Mouse (Mus musculus) G1E (cell line): ENCODE measurements around the gene Nek6.

Experiments used
- CTCF ChIP-seq: IDR thresholded peaks from 2 replicates; pipeline ENCODE4 v1.5.1; 2012; ENCODE audit warnings: low read depth, low read length, inconsistent platforms, mixed read lengths
- GATA1 ChIP-seq: IDR thresholded peaks from 2 replicates; pipeline ENCODE4 v1.6.1; 2012; ENCODE audit warnings: borderline replicate concordance, low read length, inconsistent platforms, mixed read lengths
- TAL1 ChIP-seq: conservative IDR thresholded peaks from 2 replicates; pipeline ENCODE4 v1.6.1; 2012; ENCODE audit warnings: low read depth, low read length, inconsistent platforms, mixed read lengths

DNA sequence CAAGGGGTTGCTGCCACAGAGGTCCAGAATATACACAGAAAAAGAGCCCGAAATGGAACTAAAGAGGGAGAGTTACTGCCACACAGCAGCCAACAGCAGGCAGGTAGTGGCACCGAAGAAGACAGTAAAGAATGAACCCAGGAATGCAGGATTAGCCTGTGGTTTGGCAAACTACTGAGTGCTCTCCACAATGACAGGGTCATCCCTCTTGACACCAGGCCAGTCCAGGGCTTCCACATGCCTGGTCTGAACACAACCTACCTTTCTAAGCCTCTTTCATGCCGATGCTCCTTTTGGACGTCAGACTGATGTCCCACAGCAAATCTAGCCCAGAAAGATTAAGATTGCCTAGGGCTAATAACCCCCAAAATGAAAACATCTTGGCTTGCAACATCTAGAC lies 117.4 kb downstream of the Nek6 start:
- no peak for TF ChIP-seq GATA1
- TF ChIP-seq CTCF, result no peak
- no peak for TF ChIP-seq TAL1
